Mouse (Mus musculus): ENCODE measurements around the gene Sparcl1. TPM values are rescaled to one million over a fixed set of nuclear protein-coding genes. Genes with fewer than 3 reads are reported as not detected.

Sparcl1 gene
- polyA plus RNA-seq, 1 experiment from 2014 or later = 21.8 TPM

- H3K9ac ChIP-seq (ENCODE audit: low read length) = no peak overlapping the region
- no peaks in the 10 kb centered on the region for H3K4me1 ChIP-seq (ENCODE audit: control insufficient read depth, insufficient read depth, low read length)
- 100% methylated on average over 1 of the region's 1 CpGs for WGBS
- no peak overlapping the region for H3K4me3 ChIP-seq (ENCODE audit: low read depth, low read length)
- H3K9me3 ChIP-seq (ENCODE audit: control insufficient read depth, low read length) = no peaks in the 10 kb centered on the region
- DNase-seq (ENCODE audit: low spot score) (no peak), ATAC-seq (ENCODE audit: insufficient number of reproducible peaks, low FRiP score, low TSS enrichment, low read depth) (no peak)
- no peak overlapping the region for H3K27ac ChIP-seq (replicated peaks; ENCODE audit: low read depth, low read length)
- no peaks in the 10 kb centered on the region for H3K27me3 ChIP-seq (ENCODE audit: control insufficient read depth, insufficient read depth, low read length)
- H3K4me2 ChIP-seq (ENCODE audit: low read depth, severe bottlenecking) = no peak overlapping the region
- no peaks in the 10 kb centered on the region for H3K36me3 ChIP-seq (ENCODE audit: control insufficient read depth, insufficient read depth, low read length)
Measured at GRCm38 (mm10) chr5:104036686-104037085, 76.8 kb downstream of the Sparcl1 start.

GRCm38 (mm10) chr5:104035824-104036223, 77.7 kb downstream of the Sparcl1 start:
- no peaks in the 10 kb centered on the region for H3K36me3 ChIP-seq (ENCODE audit: control insufficient read depth, insufficient read depth, low read length)
- H3K4me2 ChIP-seq (ENCODE audit: low read depth, severe bottlenecking) = no peak overlapping the region
- DNase-seq (ENCODE audit: low spot score) (no peak), ATAC-seq (ENCODE audit: insufficient number of reproducible peaks, low FRiP score, low TSS enrichment, low read depth) (no peak)
- H3K4me1 ChIP-seq (ENCODE audit: control insufficient read depth, insufficient read depth, low read length) = no peaks in the 10 kb centered on the region
- H3K27me3 ChIP-seq (ENCODE audit: control insufficient read depth, insufficient read depth, low read length) = no peaks in the 10 kb centered on the region
- H3K9me3 ChIP-seq (ENCODE audit: control insufficient read depth, low read length) = no peaks in the 10 kb centered on the region
- H3K4me3 ChIP-seq (ENCODE audit: low read depth, low read length) = no peak overlapping the region
- 72% methylated on average over 1 of the region's 1 CpGs for WGBS
- H3K9ac ChIP-seq (ENCODE audit: low read length) = no peak overlapping the region
- H3K27ac ChIP-seq (replicated peaks; ENCODE audit: low read depth, low read length) = no peak overlapping the region

GRCm38 (mm10) chr5:104035066-104035465, 78.5 kb downstream of the Sparcl1 start:
- no peak for ATAC-seq (ENCODE audit: insufficient number of reproducible peaks, low FRiP score, low TSS enrichment, low read depth)
- H3K4me1 ChIP-seq (ENCODE audit: control insufficient read depth, insufficient read depth, low read length) = no peaks in the 10 kb centered on the region

GRCm38 (mm10) chr5:104032434-104033097, 81.0 kb downstream of the Sparcl1 start:
- no peaks in the 10 kb centered on the region for H3K36me3 ChIP-seq (ENCODE audit: control insufficient read depth, insufficient read depth, low read length)
- no peak overlapping the region for H3K4me3 ChIP-seq (ENCODE audit: low read depth, low read length)
- DNase-seq (ENCODE audit: low spot score) (no peak), ATAC-seq (ENCODE audit: insufficient number of reproducible peaks, low FRiP score, low TSS enrichment, low read depth) (no peak)
- no peak overlapping the region for H3K27ac ChIP-seq (replicated peaks; ENCODE audit: low read depth, low read length)
- H3K4me1 ChIP-seq (ENCODE audit: control insufficient read depth, insufficient read depth, low read length) = no peaks in the 10 kb centered on the region
- no peak overlapping the region for H3K4me2 ChIP-seq (ENCODE audit: low read depth, severe bottlenecking)
- no peaks in the 10 kb centered on the region for H3K27me3 ChIP-seq (ENCODE audit: control insufficient read depth, insufficient read depth, low read length)
- 84% methylated on average over 2 of the region's 2 CpGs for WGBS
- H3K9me3 ChIP-seq (ENCODE audit: control insufficient read depth, low read length) = no peaks in the 10 kb centered on the region
- H3K9ac ChIP-seq (ENCODE audit: low read length) = no peak overlapping the region

More at GRCm38 (mm10) chr5:104035066-104035465, 78.5 kb downstream of the Sparcl1 start:
- Histone ChIP-seq H3K27ac (replicated peaks; ENCODE audit: low read depth, low read length) (no peak overlapping the region), H3K9me3 (ENCODE audit: control insufficient read depth, low read length) (no peaks in the 10 kb centered on the region), H3K4me3 (ENCODE audit: low read depth, low read length) (no peak overlapping the region), H3K4me2 (ENCODE audit: low read depth, severe bottlenecking) (no peak overlapping the region), H3K36me3 (ENCODE audit: control insufficient read depth, insufficient read depth, low read length) (no peaks in the 10 kb centered on the region), H3K27me3 (ENCODE audit: control insufficient read depth, insufficient read depth, low read length) (no peaks in the 10 kb centered on the region), H3K9ac (ENCODE audit: low read length) (no peak overlapping the region)
- no peak for DNase-seq (ENCODE audit: low spot score)

Small RNA genes lying within 50 kb of the gene (microRNA-seq; reads per million reads assigned to microRNA genes)
- 4.3 reads per million, percentile 7 among the genes with 10 or more reads in this experiment for gene Mir5619

Other genes starting within 250 kb of the Sparcl1 start
- 11.0 and 11.2 TPM in 2 replicates for gene Klhl8, start 202.5 kb downstream of the Sparcl1 start, polyA plus RNA-seq (2014; fragmentation: Nextera tagmentation; extraction: Ambion mirVana)
- gene Hsd17b13, start 136.3 kb downstream of the Sparcl1 start, polyA plus RNA-seq (2014; fragmentation: Nextera tagmentation; extraction: Ambion mirVana) = not detected in 2 replicates
- 2.5 and 2.6 TPM in 2 replicates for gene Hsd17b11, start 91.8 kb downstream of the Sparcl1 start, polyA plus RNA-seq (2014; fragmentation: Nextera tagmentation; extraction: Ambion mirVana)
- 66.4 and 67.7 TPM in 2 replicates for gene Nudt9, start 67.4 kb downstream of the Sparcl1 start, polyA plus RNA-seq (2014; fragmentation: Nextera tagmentation; extraction: Ambion mirVana)
- gene Gm17660, start 36.1 kb downstream of the Sparcl1 start, polyA plus RNA-seq (2014; fragmentation: Nextera tagmentation; extraction: Ambion mirVana) = not detected in 2 replicates
- gene Dspp, start 57.0 kb upstream of the Sparcl1 start, polyA plus RNA-seq (2014; fragmentation: Nextera tagmentation; extraction: Ambion mirVana) = not detected in 2 replicates
- not detected in 2 replicates for gene Dmp1, start 88.9 kb upstream of the Sparcl1 start, polyA plus RNA-seq (2014; fragmentation: Nextera tagmentation; extraction: Ambion mirVana)
- gene Ibsp, start 185.4 kb upstream of the Sparcl1 start, polyA plus RNA-seq (2014; fragmentation: Nextera tagmentation; extraction: Ambion mirVana) = not detected in 2 replicates
- gene Mepe, start 211.6 kb upstream of the Sparcl1 start, polyA plus RNA-seq (2014; fragmentation: Nextera tagmentation; extraction: Ambion mirVana) = not detected in 2 replicates

Measured in limb, embryonic 11.5 days (tissue).